Mouse (Mus musculus): Measurements from ENCODE around the gene Plekhh1.

GRCm38 (mm10) chr12:79050545-79051212 lies 21.7 kb downstream of the Plekhh1 start:
- no peak for TF ChIP-seq HCFC1 (IDR thresholded peaks at IDR 0.05; ENCODE audit: borderline replicate concordance, insufficient read depth, low read length)
- TF ChIP-seq ZC3H11A (IDR thresholded peaks at IDR 0.05; ENCODE audit: borderline replicate concordance, low read depth, low read length): no peak
- TF ChIP-seq CHD2 (IDR thresholded peaks at IDR 0.05; ENCODE audit: low read depth, low read length): no peak
